Mouse (Mus musculus): ENCODE measurements around the gene Pi4ka. TPM values are rescaled to one million over a fixed set of nuclear protein-coding genes. Genes with fewer than 3 reads are reported as not detected.
A peak's percentile ranks its signal among the peaks of the same experiment; 100 is the strongest.

Pi4ka gene
- total RNA-seq, 1 experiment from 2014 or later, result 87.2 TPM

GRCm38 (mm10) chr16:17336089-17336488, 70.0 kb downstream of the Pi4ka start:
- no peak for DNase-seq

- no peak for DNase-seq
Observed at GRCm38 (mm10) chr16:17334574-17334973, 71.5 kb downstream of the Pi4ka start.

DNA sequence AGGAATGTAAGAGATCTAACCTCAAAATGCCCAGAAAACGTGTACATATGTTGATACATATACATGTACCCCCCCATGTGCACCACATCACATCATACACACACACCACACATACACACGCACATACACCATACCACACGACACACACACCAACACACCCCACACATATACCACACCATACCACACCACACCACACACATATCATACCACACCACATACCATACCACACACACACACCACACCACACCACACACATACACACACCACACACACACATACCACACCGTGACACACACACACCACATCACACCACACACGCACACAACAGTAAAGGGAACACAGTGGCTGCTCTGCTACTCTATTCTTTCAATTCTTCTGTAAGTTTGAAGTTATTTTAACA, 74.3 kb downstream of the Pi4ka start:
- no peak for DNase-seq

DNA sequence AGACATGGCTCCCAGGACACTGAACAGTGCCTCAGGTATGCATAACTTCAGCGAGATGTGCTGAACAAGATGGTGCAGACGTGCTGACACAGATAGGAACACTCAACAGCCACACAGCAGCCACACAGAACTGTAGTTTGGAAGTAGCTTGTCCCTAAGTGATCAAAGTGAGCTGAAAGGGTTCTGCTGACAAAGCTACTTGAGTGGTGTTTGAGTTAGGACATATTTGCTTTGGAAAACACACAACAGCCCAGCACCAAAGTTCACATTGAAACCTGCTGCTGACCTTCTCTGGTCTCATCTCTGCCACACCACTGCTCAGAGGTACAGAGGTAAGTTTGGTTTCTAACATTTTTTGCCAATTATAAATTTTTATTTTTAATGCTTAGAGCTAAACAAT, 75.0 kb downstream of the Pi4ka start, which contains the start of gene Serpind1:
Gene Serpind1 (plus strand): TSS at position 256 of the 400 bp plus-strand sequence.
- no peak for DNase-seq

GRCm38 (mm10) chr16:17329848-17330570, 76.1 kb downstream of the Pi4ka start:
- no peak for DNase-seq

DNA sequence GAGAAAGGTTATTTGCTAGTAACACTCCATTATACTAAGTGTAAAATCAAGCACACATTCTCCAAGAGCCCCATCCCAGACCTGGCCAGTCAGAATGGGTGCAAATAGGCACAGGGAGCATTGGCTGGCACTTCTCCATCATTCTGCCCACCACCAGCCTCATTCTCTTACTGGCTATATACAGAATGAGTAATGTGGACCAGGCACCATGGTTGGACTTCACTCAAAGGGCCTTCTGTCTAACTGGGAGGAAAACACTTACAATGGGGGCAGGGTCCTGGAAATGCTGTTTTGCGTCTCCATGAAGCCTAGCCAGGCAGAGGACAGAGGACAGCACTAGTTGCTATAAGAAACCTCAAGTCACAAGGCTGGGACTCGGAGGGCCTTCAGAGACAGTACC, 80.0 kb downstream of the Pi4ka start:
- DNase-seq, result no peak

DNA sequence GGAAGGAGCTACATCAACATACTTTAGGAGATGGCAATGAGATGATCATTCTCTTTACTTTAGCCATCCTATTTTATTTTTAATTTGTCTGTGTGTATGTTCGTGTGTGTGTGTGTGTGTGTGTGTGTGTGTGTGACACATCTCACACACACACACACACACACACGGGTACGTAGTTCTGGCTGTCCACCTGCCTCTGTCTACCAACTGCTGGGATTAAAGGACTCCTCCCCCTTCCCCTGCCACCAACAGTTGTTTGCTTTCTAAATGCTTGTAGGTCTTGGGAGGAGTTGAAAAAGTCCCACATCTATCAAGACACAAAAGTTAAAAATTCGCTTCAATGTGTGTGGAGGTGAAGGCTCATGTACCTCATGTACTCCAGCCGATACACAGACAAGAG, 81.4 kb downstream of the Pi4ka start:
- DNase-seq, result no peak

GRCm38 (mm10) chr16:17321481-17321880, 84.6 kb downstream of the Pi4ka start:
- no peak for DNase-seq

DNA sequence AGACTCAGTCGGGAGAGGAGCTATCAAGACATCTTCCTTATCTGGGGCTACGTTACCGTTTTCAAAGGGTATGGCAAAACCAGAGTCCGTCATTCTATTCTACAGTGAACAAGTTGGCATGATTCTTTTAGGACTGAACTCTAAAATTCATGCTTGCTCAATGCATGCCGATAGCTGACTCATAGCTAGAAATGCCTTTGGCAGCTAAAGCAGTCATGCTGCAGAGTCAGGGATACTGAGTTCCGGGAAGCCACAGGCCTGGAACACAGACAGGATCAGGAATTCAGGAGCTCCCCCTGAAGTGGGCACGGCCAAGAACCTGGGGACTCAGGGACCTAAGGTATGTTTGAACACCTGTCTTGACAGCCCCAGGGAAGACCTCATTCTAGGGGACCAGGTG, 89.6 kb downstream of the Pi4ka start:
- no peak for DNase-seq

DNA sequence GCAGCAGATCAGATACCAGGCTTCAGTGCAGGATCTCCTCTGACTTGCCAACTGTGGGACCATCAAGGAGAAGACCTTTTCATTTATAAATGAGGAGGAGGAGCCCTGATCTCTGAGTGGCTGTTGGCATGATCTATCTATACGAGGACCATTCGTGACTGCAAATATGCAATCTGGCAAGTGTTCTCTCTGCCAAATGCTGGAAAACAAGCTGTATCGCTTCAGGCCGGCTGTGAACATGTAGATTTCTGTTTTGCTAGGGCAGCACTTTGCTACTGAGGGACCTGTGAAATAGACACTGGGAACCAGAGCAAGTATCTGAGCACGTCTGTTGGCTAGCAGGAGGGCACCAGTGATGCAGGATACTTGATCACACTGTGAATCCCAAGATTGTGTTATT, 93.6 kb downstream of the Pi4ka start:
- no peak for DNase-seq

GRCm38 (mm10) chr16:17309036-17309435, 97.1 kb downstream of the Pi4ka start:
- no peak for DNase-seq

DNA sequence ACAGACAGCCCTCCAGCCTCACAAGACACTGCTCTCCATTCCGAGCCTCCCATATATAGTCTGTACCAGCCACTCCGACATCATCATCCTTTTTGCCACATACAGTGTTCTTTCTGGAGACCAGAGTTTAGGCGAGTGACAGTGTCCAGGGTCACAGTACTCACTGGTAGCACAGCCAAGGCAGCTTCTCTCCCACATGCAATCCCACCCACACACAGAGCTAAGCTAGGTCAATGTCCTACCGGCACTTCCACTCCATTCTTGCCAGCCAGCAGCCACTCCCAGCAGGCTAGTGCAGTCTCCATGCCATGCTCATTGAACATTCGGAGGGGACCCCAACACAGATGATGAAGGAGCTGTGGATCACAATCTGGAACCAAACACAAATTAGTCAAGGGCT, 98.7 kb downstream of the Pi4ka start:
- DNase-seq, result no peak

DNA sequence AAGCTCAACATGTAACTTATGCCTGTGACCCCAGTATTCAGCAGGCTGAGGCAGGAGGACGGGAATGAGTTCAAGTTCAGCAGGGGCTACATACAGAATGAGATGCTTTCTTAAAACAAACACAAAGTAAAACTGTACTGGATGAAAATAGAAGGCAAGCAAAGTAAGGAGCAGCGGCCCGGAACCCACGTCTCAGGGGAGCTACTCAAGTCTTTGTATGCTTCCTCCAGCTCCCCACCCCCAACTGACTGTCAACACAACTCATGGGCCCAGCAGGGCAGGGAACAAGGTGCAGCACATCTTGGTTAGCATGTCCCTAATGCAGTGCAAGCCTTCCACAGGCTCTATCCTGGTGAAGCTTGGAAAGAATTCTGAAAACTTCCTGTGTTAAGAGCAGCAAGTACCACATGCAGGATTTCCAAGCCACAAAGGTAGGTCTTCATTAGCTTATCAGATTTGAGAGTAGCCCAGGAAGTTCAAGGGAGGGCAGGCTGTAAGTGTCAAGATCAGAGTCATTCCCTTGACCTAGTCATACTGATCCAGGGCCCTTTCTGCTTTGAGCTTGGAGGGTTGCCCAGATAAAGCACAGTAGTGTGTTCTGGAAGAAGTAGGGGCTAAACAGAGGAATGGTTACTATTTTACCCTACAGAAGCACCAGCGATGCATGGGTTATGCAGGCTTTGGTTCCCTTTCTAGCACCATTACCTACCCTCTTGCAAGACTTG, 102.4 kb downstream of the Pi4ka start:
- no peak for DNase-seq

DNA sequence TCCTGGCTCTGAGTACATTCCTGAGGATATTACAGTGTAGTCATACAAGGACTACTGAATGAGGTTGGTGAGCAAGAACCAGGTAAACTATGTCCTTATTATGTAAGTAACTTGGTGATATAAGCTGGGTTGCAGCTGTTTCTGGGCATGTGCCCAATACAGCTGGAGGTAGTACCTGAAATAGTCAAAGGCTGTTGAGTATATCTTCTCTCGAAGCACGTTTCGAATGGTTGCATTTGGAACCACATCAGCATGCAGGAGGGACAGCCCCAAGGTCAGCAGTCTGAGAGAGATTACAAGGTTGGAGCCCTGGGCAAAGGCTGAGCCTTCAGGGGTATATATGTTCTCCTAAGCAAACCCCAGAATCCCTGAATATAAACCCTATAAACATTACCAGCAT, 105.3 kb downstream of the Pi4ka start:
- DNase-seq, result no peak

GRCm38 (mm10) chr16:17292751-17293150, 113.4 kb downstream of the Pi4ka start:
- DNase-seq, result peak; percentile 72

GRCm38 (mm10) chr16:17291016-17291415, 115.1 kb downstream of the Pi4ka start:
- DNase-seq, result peak; percentile 20

- no peak for DNase-seq
Observed at GRCm38 (mm10) chr16:17287103-17287502, 119.0 kb downstream of the Pi4ka start.

DNA sequence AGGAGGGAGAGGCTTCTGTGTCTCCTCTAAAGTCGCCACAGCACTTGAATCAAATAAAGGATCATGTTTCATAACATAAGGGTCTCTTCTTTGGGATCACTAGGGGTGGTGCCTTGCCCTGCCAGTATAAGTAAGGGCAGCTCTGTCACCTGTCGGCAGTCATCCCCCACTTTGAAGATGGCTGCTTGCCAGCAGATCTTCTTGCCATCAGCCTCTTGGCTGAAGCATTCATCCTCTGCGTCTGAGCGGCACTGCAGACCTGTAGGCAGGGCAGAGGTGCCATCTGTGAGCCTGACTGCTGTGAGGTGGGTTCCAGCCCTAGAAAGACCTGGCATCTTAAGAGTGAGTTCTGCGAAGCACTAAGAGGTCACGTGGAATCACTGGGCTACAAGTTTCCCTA, 123.0 kb downstream of the Pi4ka start:
- DNase-seq, result no peak

DNA sequence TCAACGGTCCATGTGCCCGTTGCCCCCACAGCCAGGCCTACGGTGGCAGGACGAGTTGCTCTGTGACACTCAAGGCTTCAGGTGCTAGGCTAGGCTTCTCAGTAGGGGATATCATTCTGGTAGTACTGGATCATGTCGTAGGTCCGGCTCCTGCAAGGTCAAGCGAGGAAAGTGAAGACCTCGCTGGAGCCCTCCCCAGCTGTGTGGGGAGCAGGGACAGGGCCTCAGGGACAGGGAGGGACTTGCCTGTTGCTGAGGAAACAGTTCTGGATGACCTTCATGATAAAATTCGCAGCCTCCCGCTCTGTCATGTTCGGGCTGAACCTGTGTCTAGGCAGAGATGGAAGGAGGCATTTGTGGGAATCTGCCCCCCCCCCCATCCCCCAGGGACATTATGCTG, 125.6 kb downstream of the Pi4ka start:
- DNase-seq, result peak; percentile 19

- peak; percentile 47 for DNase-seq
Observed at GRCm38 (mm10) chr16:17277342-17278211, 128.5 kb downstream of the Pi4ka start.

GRCm38 (mm10) chr16:17276164-17277151, 129.7 kb downstream of the Pi4ka start:
- DNase-seq, result peak; percentile 93

DNA sequence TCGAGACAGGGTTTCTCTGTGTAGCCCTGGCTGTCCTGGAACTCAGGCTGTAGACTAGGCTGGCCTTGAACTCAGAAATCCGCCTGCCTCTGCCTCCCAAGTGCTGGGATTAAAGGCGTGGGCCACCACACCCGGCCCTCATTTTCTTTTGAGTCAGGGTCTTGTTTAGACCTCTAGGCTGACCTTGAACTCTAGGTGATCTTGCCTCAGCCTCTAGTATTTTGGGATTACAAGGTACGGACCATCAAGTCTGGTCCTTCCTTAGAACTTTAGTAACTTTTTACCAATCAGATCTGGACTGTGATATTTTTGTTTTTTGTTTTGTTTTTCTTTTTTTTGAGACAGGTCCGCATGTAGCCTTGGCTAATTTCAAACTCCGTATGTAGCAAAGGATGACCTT, 130.4 kb downstream of the Pi4ka start, which contains the start of gene Tmem191c:
Gene Tmem191c (plus strand): TSS at position 357 of the 400 bp plus-strand sequence.
- no peak for DNase-seq

All from adrenal gland, postnatal 25 days (tissue).